Mouse (Mus musculus): Measurements from ENCODE around the gene Haus7. TPM values are rescaled to one million over a fixed set of nuclear protein-coding genes. Genes with fewer than 3 reads are reported as not detected.
"Not testable (repeated sequence)": the region's sequence is repeated elsewhere in the genome, so short reads cannot be mapped to it uniquely, and the experiment has no call there.

Haus7 gene
- polyA plus RNA-seq (2015; fragmentation: Nextera tagmentation; extraction: Ambion mirVana): 41.6 and 42.1 TPM in 2 replicates

- Histone ChIP-seq H3K27me3 (no peaks in the 10 kb centered on the region), H3K9ac (peak within 1 kb of the TSS; percentile 56), H3K4me2 (peak within 1 kb of the TSS; percentile 69), H3K9me3 (replicated peaks) (no peaks in the 10 kb centered on the region), H3K36me3 (replicated peaks) (0 out of 2 replicates have a peak, but pooled peaks cover 1% of the 10 kb centered on the region), H3K4me1 (replicated peaks) (peaks cover 10% of the 10 kb centered on the region), H3K4me3 (replicated peaks) (peak within 1 kb of the TSS; percentile 65), H3K27ac (replicated peaks) (peak within 1 kb of the TSS; percentile 38; the same call in 1 of the 2 replicates)
- peak; percentile 100 for ATAC-seq (ENCODE audit: insufficient read depth)
- 18% methylated on average over 26 of the region's 26 CpGs for WGBS (ENCODE audit: insufficient replicate concordance)
Observed at GRCm38 (mm10) chrX:73458877-73459392, at the start of gene Haus7. TSS of gene Haus7 (minus strand) at chrX:73459044.

GRCm38 (mm10) chrX:73506577-73506976 lies 47.7 kb upstream of the Haus7 start:
- Histone ChIP-seq H3K9ac (no peak overlapping the region), H3K36me3 (replicated peaks) (no peaks in the 10 kb centered on the region), H3K4me2 (no peak overlapping the region), H3K27ac (replicated peaks) (no peak overlapping the region), H3K4me1 (replicated peaks) (no peaks in the 10 kb centered on the region), H3K4me3 (replicated peaks) (no peak overlapping the region), H3K9me3 (replicated peaks) (no peaks in the 10 kb centered on the region), H3K27me3 (peaks cover 48% of the 10 kb centered on the region)
- WGBS (ENCODE audit: insufficient replicate concordance): 63% methylated on average over 4 of the region's 4 CpGs
- ATAC-seq (ENCODE audit: insufficient read depth): no peak

- H3K36me3 ChIP-seq (replicated peaks): no peaks in the 10 kb centered on the region
- H3K4me2 ChIP-seq: no peak overlapping the region
- H3K4me3 ChIP-seq (replicated peaks): no peak overlapping the region
- H3K9ac ChIP-seq: no peak overlapping the region
- H3K27ac ChIP-seq (replicated peaks): no peak overlapping the region
- H3K4me1 ChIP-seq (replicated peaks): no peaks in the 10 kb centered on the region
- peaks cover 54% of the 10 kb centered on the region for H3K27me3 ChIP-seq
- no peak for ATAC-seq (ENCODE audit: insufficient read depth)
- 55% methylated on average over 5 of the region's 5 CpGs for WGBS (ENCODE audit: insufficient replicate concordance)
- H3K9me3 ChIP-seq (replicated peaks): no peaks in the 10 kb centered on the region
Observed at GRCm38 (mm10) chrX:73505130-73505735, 46.4 kb upstream of the Haus7 start.

- Histone ChIP-seq H3K9ac (no peak overlapping the region), H3K27ac (replicated peaks) (no peak overlapping the region), H3K36me3 (replicated peaks) (no peaks in the 10 kb centered on the region), H3K4me3 (replicated peaks) (no peak overlapping the region), H3K27me3 (peaks cover 18% of the 10 kb centered on the region), H3K4me1 (replicated peaks) (no peaks in the 10 kb centered on the region), H3K9me3 (replicated peaks) (no peaks in the 10 kb centered on the region), H3K4me2 (no peak overlapping the region)
- no peak for ATAC-seq (ENCODE audit: insufficient read depth)
- 52% methylated on average over 4 of the region's 4 CpGs for WGBS (ENCODE audit: insufficient replicate concordance)
Observed at GRCm38 (mm10) chrX:73496746-73497145, 37.9 kb upstream of the Haus7 start.

- not testable (repeated sequence) for H3K4me1 ChIP-seq (replicated peaks); H3K9me3 ChIP-seq (replicated peaks); H3K4me2 ChIP-seq; H3K36me3 ChIP-seq (replicated peaks); H3K27me3 ChIP-seq; H3K27ac ChIP-seq (replicated peaks); H3K4me3 ChIP-seq (replicated peaks); H3K9ac ChIP-seq; ATAC-seq (ENCODE audit: insufficient read depth)
- 13% methylated on average over 2 of the region's 2 CpGs for WGBS (ENCODE audit: insufficient replicate concordance)
Observed at GRCm38 (mm10) chrX:73493567-73493966, 34.7 kb upstream of the Haus7 start.

GRCm38 (mm10) chrX:73490804-73491203 lies 32.0 kb upstream of the Haus7 start:
- WGBS (ENCODE audit: insufficient replicate concordance): 52% methylated on average over 3 of the region's 3 CpGs
- Histone ChIP-seq H3K9me3 (replicated peaks) (no peaks in the 10 kb centered on the region), H3K4me2 (no peak overlapping the region), H3K4me3 (replicated peaks) (no peak overlapping the region), H3K4me1 (replicated peaks) (no peaks in the 10 kb centered on the region), H3K27ac (replicated peaks) (no peak overlapping the region), H3K27me3 (peaks cover 4% of the 10 kb centered on the region; the same call in 1 of the 2 replicates), H3K9ac (no peak overlapping the region), H3K36me3 (replicated peaks) (no peaks in the 10 kb centered on the region)
- no peak for ATAC-seq (ENCODE audit: insufficient read depth)

GRCm38 (mm10) chrX:73490186-73490585 lies 31.3 kb upstream of the Haus7 start:
- 56% methylated on average over 4 of the region's 4 CpGs for WGBS (ENCODE audit: insufficient replicate concordance)
- Histone ChIP-seq H3K27ac (replicated peaks) (no peak overlapping the region), H3K27me3 (peaks cover 7% of the 10 kb centered on the region; the same call in 1 of the 2 replicates), H3K4me3 (replicated peaks) (no peak overlapping the region), H3K4me2 (no peak overlapping the region), H3K9ac (no peak overlapping the region), H3K4me1 (replicated peaks) (no peaks in the 10 kb centered on the region), H3K36me3 (replicated peaks) (no peaks in the 10 kb centered on the region), H3K9me3 (replicated peaks) (no peaks in the 10 kb centered on the region)
- no peak for ATAC-seq (ENCODE audit: insufficient read depth)

- H3K4me3 ChIP-seq (replicated peaks): no peak overlapping the region
- no peak overlapping the region for H3K4me2 ChIP-seq
- H3K36me3 ChIP-seq (replicated peaks): no peaks in the 10 kb centered on the region
- H3K4me1 ChIP-seq (replicated peaks): no peaks in the 10 kb centered on the region
- ATAC-seq (ENCODE audit: insufficient read depth): no peak
- 54% methylated on average over 5 of the region's 5 CpGs for WGBS (ENCODE audit: insufficient replicate concordance)
- H3K27ac ChIP-seq (replicated peaks): no peak overlapping the region
- H3K9ac ChIP-seq: no peak overlapping the region
- H3K9me3 ChIP-seq (replicated peaks): no peaks in the 10 kb centered on the region
- H3K27me3 ChIP-seq: peaks cover 28% of the 10 kb centered on the region; the same call in 1 of the 2 replicates
Observed at GRCm38 (mm10) chrX:73486920-73487319, 28.1 kb upstream of the Haus7 start.

- WGBS (ENCODE audit: insufficient replicate concordance): 60% methylated on average over 4 of the region's 4 CpGs
- no peak overlapping the region for H3K4me3 ChIP-seq (replicated peaks)
- ATAC-seq (ENCODE audit: insufficient read depth): no peak
Observed at GRCm38 (mm10) chrX:73484870-73485269, 26.0 kb upstream of the Haus7 start.

GRCm38 (mm10) chrX:73484076-73484475 lies 25.2 kb upstream of the Haus7 start:
- no peak for ATAC-seq (ENCODE audit: insufficient read depth)
- Histone ChIP-seq H3K4me3 (replicated peaks) (0 out of 2 replicates have a peak overlapping the region, but pooled peaks have one; percentile 4), H3K27me3 (peaks cover 28% of the 10 kb centered on the region; the same call in 1 of the 2 replicates), H3K27ac (replicated peaks) (no peak overlapping the region), H3K9me3 (replicated peaks) (no peaks in the 10 kb centered on the region), H3K4me2 (no peak overlapping the region), H3K36me3 (replicated peaks) (no peaks in the 10 kb centered on the region), H3K4me1 (replicated peaks) (no peaks in the 10 kb centered on the region), H3K9ac (no peak overlapping the region)
- WGBS (ENCODE audit: insufficient replicate concordance): 77% methylated on average over 1 of the region's 1 CpGs

More at GRCm38 (mm10) chrX:73484870-73485269, 26.0 kb upstream of the Haus7 start:
- no peak overlapping the region for H3K27ac ChIP-seq (replicated peaks)
- no peaks in the 10 kb centered on the region for H3K9me3 ChIP-seq (replicated peaks)
- H3K4me1 ChIP-seq (replicated peaks): no peaks in the 10 kb centered on the region
- H3K36me3 ChIP-seq (replicated peaks): no peaks in the 10 kb centered on the region
- H3K4me2 ChIP-seq: no peak overlapping the region; the same call in 1 of the 2 replicates
- no peak overlapping the region for H3K9ac ChIP-seq
- H3K27me3 ChIP-seq: peaks cover 28% of the 10 kb centered on the region; the same call in 1 of the 2 replicates

- H3K4me1 ChIP-seq (replicated peaks): no peaks in the 10 kb centered on the region
- H3K27me3 ChIP-seq: peaks cover 26% of the 10 kb centered on the region; the same call in 1 of the 2 replicates
- no peak for ATAC-seq (ENCODE audit: insufficient read depth)
- H3K9ac ChIP-seq: no peak within 1 kb of the TSS
- H3K27ac ChIP-seq (replicated peaks): no peak within 1 kb of the TSS
- H3K4me2 ChIP-seq: no peak within 1 kb of the TSS
- H3K9me3 ChIP-seq (replicated peaks): no peaks in the 10 kb centered on the region
- WGBS (ENCODE audit: insufficient replicate concordance): 27% methylated on average over 12 of the region's 14 CpGs
- H3K4me3 ChIP-seq (replicated peaks): peak within 1 kb of the TSS; percentile 4; the same call in 1 of the 2 replicates
- no peaks in the 10 kb centered on the region for H3K36me3 ChIP-seq (replicated peaks)
Observed at GRCm38 (mm10) chrX:73483484-73483810, 24.6 kb upstream of the Haus7 start, which contains the start of gene Bgn. TSS of gene Bgn (plus strand) at chrX:73483602.
